Mouse (Mus musculus) cerebellum, postnatal 25 days (tissue): Measurements from ENCODE around the gene Gm5148.
A peak's percentile ranks its signal among the peaks of the same experiment; 100 is the strongest.

Source experiments
- DNase-seq, 2 experiments: peaks; one replicate each; pipeline ENCODE4 v3.0.0; 2021; ENCODE audit warnings: mixed read lengths in 2 of 2

Gm5148 gene

GRCm38 (mm10) chr3:37724171-37724804 is at the start of gene Gm5148:
Gm5148 (minus strand) TSS chr3:37724490.
- DNase-seq: peak; percentile 88 to 89

GRCm38 (mm10) chr3:37770951-37771350 is 46.7 kb upstream of the Gm5148 start:
- no peak for DNase-seq

- peak; percentile 79 to 84 for DNase-seq
Observed at GRCm38 (mm10) chr3:37769268-37769756, 45.0 kb upstream of the Gm5148 start.

- no peak for DNase-seq
Observed at GRCm38 (mm10) chr3:37767147-37768015, 43.1 kb upstream of the Gm5148 start.

GRCm38 (mm10) chr3:37766628-37767027 is 42.3 kb upstream of the Gm5148 start:
- DNase-seq: no peak

- no peak for DNase-seq
Observed at GRCm38 (mm10) chr3:37765971-37766370, 41.7 kb upstream of the Gm5148 start.

GRCm38 (mm10) chr3:37765275-37765674 is 41.0 kb upstream of the Gm5148 start:
- no peak for DNase-seq

- no peak for DNase-seq
Observed at GRCm38 (mm10) chr3:37762303-37762702, 38.0 kb upstream of the Gm5148 start.

GRCm38 (mm10) chr3:37761741-37762140 is 37.5 kb upstream of the Gm5148 start:
- no peak for DNase-seq

- DNase-seq: no peak
Observed at GRCm38 (mm10) chr3:37760866-37761265, 36.6 kb upstream of the Gm5148 start.

- peak in 1 of 2 experiments; percentile 13 for DNase-seq
Observed at GRCm38 (mm10) chr3:37758611-37759322, 34.5 kb upstream of the Gm5148 start.

- DNase-seq: peak; percentile 52 to 54
Observed at GRCm38 (mm10) chr3:37758124-37758523, 33.8 kb upstream of the Gm5148 start.

GRCm38 (mm10) chr3:37757613-37758012 is 33.3 kb upstream of the Gm5148 start:
- DNase-seq: no peak

GRCm38 (mm10) chr3:37756005-37756404 is 31.7 kb upstream of the Gm5148 start:
- DNase-seq: no peak

- no peak for DNase-seq
Observed at GRCm38 (mm10) chr3:37754639-37755038, 30.3 kb upstream of the Gm5148 start.

- no peak for DNase-seq
Observed at GRCm38 (mm10) chr3:37753148-37753547, 28.9 kb upstream of the Gm5148 start.

GRCm38 (mm10) chr3:37748002-37748733 is 23.9 kb upstream of the Gm5148 start:
- no peak for DNase-seq

GRCm38 (mm10) chr3:37747258-37748001 is 23.1 kb upstream of the Gm5148 start:
- DNase-seq: no peak

GRCm38 (mm10) chr3:37744050-37744449 is 19.8 kb upstream of the Gm5148 start:
- DNase-seq: no peak

- no peak for DNase-seq
Observed at GRCm38 (mm10) chr3:37739996-37740395, 15.7 kb upstream of the Gm5148 start.

- DNase-seq: peak in 1 of 2 experiments; percentile 29
Observed at GRCm38 (mm10) chr3:37738171-37738950, 14.1 kb upstream of the Gm5148 start.
